Mouse (Mus musculus) G1E-ER4 (cell line): ENCODE measurements around the gene Fut2. TPM values are rescaled to one million over a fixed set of nuclear protein-coding genes. Genes with fewer than 3 reads are reported as not detected.

Experiments
- GATA1 ChIP-seq: IDR thresholded peaks from one replicate; pipeline ENCODE4 v1.8.0; 2012; ENCODE audit warnings: low read length, inconsistent platforms
- polyA plus RNA-seq: library from polyadenylated mRNA; stranded (reverse); fragments of >175 nt; gene quantifications from 2 replicates; pipeline ENCODE4 v1.2.3, GENCODE M21; 2012

Gene Fut2
- polyA plus RNA-seq, 1 experiment = not detected

GRCm38 (mm10) chr7:45635711-45636688 lies 30.2 kb downstream of the Fut2 start:
- no peak for TF ChIP-seq GATA1

- TF ChIP-seq GATA1 = no peak
These were observed 31.1 kb downstream of the Fut2 start for GRCm38 (mm10) chr7:45634946-45635681.

GRCm38 (mm10) chr7:45632499-45632898 lies 33.7 kb downstream of the Fut2 start:
- no peak for TF ChIP-seq GATA1

GRCm38 (mm10) chr7:45630064-45630907 lies 35.9 kb downstream of the Fut2 start:
- no peak for TF ChIP-seq GATA1

- TF ChIP-seq GATA1 = no peak
These were observed 37.6 kb downstream of the Fut2 start for GRCm38 (mm10) chr7:45628364-45629294.

GRCm38 (mm10) chr7:45627261-45627660 lies 38.9 kb downstream of the Fut2 start, which contains the start of gene Rasip1:
TSS of gene Rasip1 (plus strand) at chr7:45627488.
- TF ChIP-seq GATA1 = no peak

GRCm38 (mm10) chr7:45626571-45627076 lies 39.6 kb downstream of the Fut2 start:
- no peak for TF ChIP-seq GATA1

GRCm38 (mm10) chr7:45625481-45625880 lies 40.7 kb downstream of the Fut2 start:
- no peak for TF ChIP-seq GATA1

- no peak for TF ChIP-seq GATA1
These were observed 41.5 kb downstream of the Fut2 start for GRCm38 (mm10) chr7:45624718-45625117.

- TF ChIP-seq GATA1 = no peak
These were observed 42.7 kb downstream of the Fut2 start for GRCm38 (mm10) chr7:45623507-45623906.

- no peak for TF ChIP-seq GATA1
These were observed 44.8 kb downstream of the Fut2 start, which contains the start of gene Izumo1 for GRCm38 (mm10) chr7:45621443-45621842. TSS of gene Izumo1 (plus strand) at chr7:45621811.

GRCm38 (mm10) chr7:45619592-45619991 lies 46.6 kb downstream of the Fut2 start:
- TF ChIP-seq GATA1 = no peak

- TF ChIP-seq GATA1 = no peak
These were observed 47.9 kb downstream of the Fut2 start for GRCm38 (mm10) chr7:45618316-45618715.
